Mouse (Mus musculus): ENCODE measurements around the gene Dennd1a. TPM values are rescaled to one million over a fixed set of nuclear protein-coding genes. Genes with fewer than 3 reads are reported as not detected.

Gene Dennd1a
- polyA plus RNA-seq, 1 experiment: 11.9 TPM

DNA sequence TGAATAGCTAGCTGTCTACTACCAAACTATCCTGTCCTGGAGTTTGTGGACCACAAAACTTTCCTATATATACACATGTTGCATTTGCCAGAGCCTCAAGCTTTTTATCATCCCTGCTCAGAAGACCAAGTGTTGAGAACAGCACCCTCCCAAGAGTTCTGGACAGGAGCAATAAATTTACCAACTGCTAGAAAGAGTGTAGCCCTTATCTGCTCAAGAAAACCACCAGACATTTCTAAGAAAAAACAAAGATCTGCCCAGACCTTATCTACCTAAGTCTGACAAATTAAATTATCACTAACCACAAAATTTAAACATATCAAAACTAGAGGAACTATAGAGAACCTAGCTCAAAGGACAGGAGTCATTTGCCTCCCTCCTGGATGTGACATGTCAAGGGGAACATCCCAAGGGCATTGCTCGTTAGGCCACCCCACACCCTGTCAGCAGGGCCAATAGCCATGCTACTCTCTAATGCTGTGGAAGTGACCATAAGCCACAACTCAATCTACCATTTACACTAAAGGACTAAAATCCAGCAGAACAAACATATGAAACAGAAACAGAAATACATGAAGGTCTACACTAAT, 154.9 kb downstream of the Dennd1a start:
- Histone ChIP-seq H3K27me3 (ENCODE audit: control insufficient read depth, insufficient read depth, low read length, poor library complexity, severe bottlenecking) (no peaks in the 10 kb centered on the region), H3K4me3 (ENCODE audit: low read depth, low read length) (no peak overlapping the region), H3K27ac (ENCODE audit: insufficient read depth, low read length) (no peak overlapping the region), H3K4me1 (ENCODE audit: control insufficient read depth, insufficient read depth, low read length) (no peaks in the 10 kb centered on the region), H3K9ac (ENCODE audit: low read depth, poor library complexity, severe bottlenecking) (no peak overlapping the region), H3K36me3 (ENCODE audit: control insufficient read depth, insufficient read depth, low read length, poor library complexity, severe bottlenecking) (no peaks in the 10 kb centered on the region), H3K9me3 (replicated peaks; ENCODE audit: control insufficient read depth, insufficient read depth, low read length, poor library complexity, severe bottlenecking) (no peaks in the 10 kb centered on the region)
- TF ChIP-seq EP300 (IDR thresholded peaks at IDR 0.05; ENCODE audit: insufficient read depth, low read depth, low read length): no peak
- no peak for TF ChIP-seq CTCF (IDR thresholded peaks at IDR 0.05; ENCODE audit: low read depth, low read length)
- no peak for TF ChIP-seq POLR2A (IDR thresholded peaks at IDR 0.05; ENCODE audit: insufficient read depth, low read length)

DNA sequence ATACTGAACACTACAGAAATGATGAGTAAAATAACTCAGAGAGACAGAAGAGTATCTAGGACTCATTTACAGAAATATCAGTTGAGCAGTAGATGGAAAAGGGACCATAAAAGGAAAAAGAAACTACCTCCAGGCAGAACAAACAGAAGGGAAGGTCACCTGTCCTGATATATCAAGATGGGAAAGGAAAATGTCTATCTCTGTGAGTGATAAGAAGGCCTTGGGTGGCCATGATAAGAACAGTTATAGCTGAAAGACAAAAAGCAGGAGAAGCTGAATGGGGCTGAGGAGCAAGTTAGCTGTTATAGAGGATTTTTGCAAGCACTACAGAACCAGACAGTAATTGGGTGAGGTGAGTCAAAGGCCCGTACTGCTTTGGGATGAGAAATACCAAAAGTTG, 155.7 kb downstream of the Dennd1a start:
- no peak overlapping the region for H3K9ac ChIP-seq (ENCODE audit: low read depth, poor library complexity, severe bottlenecking)
- no peaks in the 10 kb centered on the region for H3K4me1 ChIP-seq (ENCODE audit: control insufficient read depth, insufficient read depth, low read length)
- TF ChIP-seq CTCF (IDR thresholded peaks at IDR 0.05; ENCODE audit: low read depth, low read length) (no peak), EP300 (IDR thresholded peaks at IDR 0.05; ENCODE audit: insufficient read depth, low read depth, low read length) (no peak), POLR2A (IDR thresholded peaks at IDR 0.05; ENCODE audit: insufficient read depth, low read length) (no peak)
- H3K4me3 ChIP-seq (ENCODE audit: low read depth, low read length): no peak overlapping the region
- no peaks in the 10 kb centered on the region for H3K9me3 ChIP-seq (replicated peaks; ENCODE audit: control insufficient read depth, insufficient read depth, low read length, poor library complexity, severe bottlenecking)
- H3K27ac ChIP-seq (ENCODE audit: insufficient read depth, low read length): no peak overlapping the region
- H3K36me3 ChIP-seq (ENCODE audit: control insufficient read depth, insufficient read depth, low read length, poor library complexity, severe bottlenecking): no peaks in the 10 kb centered on the region
- H3K27me3 ChIP-seq (ENCODE audit: control insufficient read depth, insufficient read depth, low read length, poor library complexity, severe bottlenecking): no peaks in the 10 kb centered on the region

DNA sequence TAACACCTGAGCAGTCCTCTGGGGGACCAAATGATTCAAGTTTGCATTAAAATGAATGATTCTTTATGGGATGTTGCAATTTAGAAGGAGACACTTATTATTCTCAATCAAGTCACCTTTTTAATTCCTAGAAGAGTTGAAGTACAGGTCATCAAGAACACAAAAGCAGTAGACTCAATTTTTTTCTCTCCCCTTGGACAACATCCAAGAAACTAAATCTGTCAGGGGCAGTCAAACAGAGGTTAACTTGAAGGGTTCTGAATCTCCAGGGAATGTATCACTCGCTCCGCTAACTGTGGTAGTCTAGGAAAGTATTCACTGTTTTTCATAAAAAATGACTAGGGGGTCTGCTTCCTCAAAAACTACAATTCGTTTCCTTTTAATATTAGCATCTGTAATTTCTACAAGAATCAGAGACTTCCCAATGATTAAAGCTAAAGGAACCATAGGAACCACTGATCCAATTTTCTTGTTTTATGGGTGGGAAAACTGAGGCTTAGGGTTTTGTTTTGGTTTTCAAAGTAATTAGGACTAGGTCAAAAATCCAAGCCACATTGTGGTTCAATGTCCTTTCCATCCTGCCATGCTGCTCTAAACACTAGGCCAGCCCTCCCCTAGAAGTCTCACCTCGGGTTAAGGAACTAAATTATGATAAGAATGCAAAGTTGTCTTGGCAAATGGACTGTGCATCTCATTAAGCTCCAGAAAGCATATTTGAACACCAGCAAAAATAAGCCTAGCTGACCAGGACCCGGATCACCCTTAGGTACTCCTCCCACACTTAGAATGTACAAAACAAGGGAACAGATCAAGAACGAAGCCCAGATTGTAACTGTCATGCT, 157.0 kb downstream of the Dennd1a start:
- Histone ChIP-seq H3K4me1 (ENCODE audit: control insufficient read depth, insufficient read depth, low read length) (no peaks in the 10 kb centered on the region), H3K4me3 (ENCODE audit: low read depth, low read length) (no peak overlapping the region), H3K9ac (ENCODE audit: low read depth, poor library complexity, severe bottlenecking) (no peak overlapping the region), H3K36me3 (ENCODE audit: control insufficient read depth, insufficient read depth, low read length, poor library complexity, severe bottlenecking) (no peaks in the 10 kb centered on the region), H3K9me3 (replicated peaks; ENCODE audit: control insufficient read depth, insufficient read depth, low read length, poor library complexity, severe bottlenecking) (no peaks in the 10 kb centered on the region), H3K27ac (ENCODE audit: insufficient read depth, low read length) (no peak overlapping the region), H3K27me3 (ENCODE audit: control insufficient read depth, insufficient read depth, low read length, poor library complexity, severe bottlenecking) (no peaks in the 10 kb centered on the region)
- TF ChIP-seq EP300 (IDR thresholded peaks at IDR 0.05; ENCODE audit: insufficient read depth, low read depth, low read length) (no peak), CTCF (IDR thresholded peaks at IDR 0.05; ENCODE audit: low read depth, low read length) (no peak), POLR2A (IDR thresholded peaks at IDR 0.05; ENCODE audit: insufficient read depth, low read length) (no peak)

- Histone ChIP-seq H3K9ac (ENCODE audit: low read depth, poor library complexity, severe bottlenecking) (no peak overlapping the region), H3K36me3 (ENCODE audit: control insufficient read depth, insufficient read depth, low read length, poor library complexity, severe bottlenecking) (no peaks in the 10 kb centered on the region), H3K9me3 (replicated peaks; ENCODE audit: control insufficient read depth, insufficient read depth, low read length, poor library complexity, severe bottlenecking) (no peaks in the 10 kb centered on the region), H3K4me1 (ENCODE audit: control insufficient read depth, insufficient read depth, low read length) (no peaks in the 10 kb centered on the region), H3K27ac (ENCODE audit: insufficient read depth, low read length) (no peak overlapping the region), H3K27me3 (ENCODE audit: control insufficient read depth, insufficient read depth, low read length, poor library complexity, severe bottlenecking) (no peaks in the 10 kb centered on the region), H3K4me3 (ENCODE audit: low read depth, low read length) (no peak overlapping the region)
- TF ChIP-seq POLR2A (IDR thresholded peaks at IDR 0.05; ENCODE audit: insufficient read depth, low read length) (no peak), EP300 (IDR thresholded peaks at IDR 0.05; ENCODE audit: insufficient read depth, low read depth, low read length) (no peak), CTCF (IDR thresholded peaks at IDR 0.05; ENCODE audit: low read depth, low read length) (no peak)
Measured at GRCm38 (mm10) chr2:38126383-38126732, 160.8 kb downstream of the Dennd1a start.

DNA sequence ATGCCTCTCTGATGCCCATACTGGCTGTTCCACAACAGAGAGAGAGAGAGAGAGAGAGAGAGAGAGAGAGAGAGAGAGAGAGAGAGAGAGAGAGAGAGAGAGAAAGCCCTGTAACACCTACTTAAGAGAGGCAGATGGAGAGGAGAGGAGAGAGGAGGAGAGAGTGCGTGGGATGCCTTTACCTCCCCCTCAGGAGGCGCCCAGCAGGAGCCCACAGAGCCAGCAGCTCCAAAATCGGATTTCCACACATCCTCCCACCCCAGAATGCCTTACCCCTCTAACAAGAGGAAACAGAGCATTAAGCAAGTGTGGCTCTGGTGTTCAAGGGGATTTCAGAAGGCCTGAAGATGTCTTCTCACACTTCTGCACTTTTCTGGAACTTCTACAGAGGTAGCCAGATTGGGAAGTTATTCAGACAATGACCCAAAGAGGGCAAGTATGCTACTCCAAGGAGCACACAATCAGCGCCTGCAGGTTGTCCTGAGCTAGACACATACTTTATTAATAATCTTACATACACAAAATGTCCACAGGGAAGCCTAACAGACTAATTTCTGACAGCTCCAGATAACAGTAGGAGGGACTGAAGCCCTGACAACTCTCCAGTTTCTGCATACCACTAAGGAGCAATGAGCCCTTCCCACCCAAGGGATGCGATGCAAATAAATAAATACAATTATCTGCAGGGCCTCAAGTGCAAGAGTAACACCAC, 161.4 kb downstream of the Dennd1a start:
- Histone ChIP-seq H3K4me1 (ENCODE audit: control insufficient read depth, insufficient read depth, low read length) (no peaks in the 10 kb centered on the region), H3K9me3 (replicated peaks; ENCODE audit: control insufficient read depth, insufficient read depth, low read length, poor library complexity, severe bottlenecking) (no peaks in the 10 kb centered on the region), H3K36me3 (ENCODE audit: control insufficient read depth, insufficient read depth, low read length, poor library complexity, severe bottlenecking) (no peaks in the 10 kb centered on the region), H3K27ac (ENCODE audit: insufficient read depth, low read length) (no peak overlapping the region), H3K9ac (ENCODE audit: low read depth, poor library complexity, severe bottlenecking) (no peak overlapping the region), H3K4me3 (ENCODE audit: low read depth, low read length) (no peak overlapping the region), H3K27me3 (ENCODE audit: control insufficient read depth, insufficient read depth, low read length, poor library complexity, severe bottlenecking) (no peaks in the 10 kb centered on the region)
- TF ChIP-seq CTCF (IDR thresholded peaks at IDR 0.05; ENCODE audit: low read depth, low read length): no peak
- TF ChIP-seq EP300 (IDR thresholded peaks at IDR 0.05; ENCODE audit: insufficient read depth, low read depth, low read length): no peak
- no peak for TF ChIP-seq POLR2A (IDR thresholded peaks at IDR 0.05; ENCODE audit: insufficient read depth, low read length)

All from ES-Bruce4 (cell line).